ENCODE assay signal across 24 mouse cellular contexts in the genomic region with DNA sequence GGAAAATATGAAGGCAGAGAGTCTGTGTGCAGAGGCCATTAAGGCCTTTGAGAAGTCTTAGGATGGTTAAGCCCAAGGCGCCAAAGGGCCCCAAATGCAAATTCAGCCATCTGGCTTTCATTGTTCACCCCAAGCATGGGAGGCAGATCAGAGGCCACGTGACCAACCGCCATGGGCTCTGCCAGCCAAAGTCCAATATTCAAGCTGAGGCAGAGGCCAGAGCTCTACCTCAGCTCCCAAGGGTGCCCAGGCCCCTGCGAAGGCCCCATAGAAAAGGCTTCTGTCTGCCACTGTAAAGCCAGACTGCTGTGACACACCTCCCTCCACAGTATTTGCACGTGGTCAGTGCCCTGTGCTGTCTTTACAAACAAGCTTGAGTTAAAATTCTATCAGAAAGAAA.
"Had no signal": no experiment of that assay in that cellular context is flagged by ENCODE, and none has a peak within 500 bp of the region (broad histone marks: within the 10 kb centered on the region; RNA-seq: fewer than 3 reads in every experiment).

No protein-coding gene starts in this region.

- H3K27me3 ChIP-seq: heart, embryonic 13.5 days; heart, embryonic 15.5 days; hindbrain, embryonic 12.5 days; intestine, embryonic 15.5 days; limb, embryonic 12.5 days; liver, embryonic 13.5 days; liver, embryonic 15.5 days had no signal

- H3K9ac ChIP-seq: forebrain, postnatal 0 days; heart, embryonic 13.5 days; heart, embryonic 15.5 days; hindbrain, embryonic 12.5 days; hindbrain, embryonic 14.5 days; intestine, embryonic 15.5 days; limb, embryonic 12.5 days; liver, embryonic 13.5 days; liver, embryonic 15.5 days had no signal

- H3K27ac ChIP-seq: heart, embryonic 10.5 days; heart, embryonic 13.5 days; heart, embryonic 15.5 days; hindbrain, embryonic 12.5 days; hindbrain, embryonic 14.5 days; intestine, embryonic 15.5 days; layer of hippocampus, adult 2 months; left cerebral cortex, adult 2 months; limb, embryonic 10.5 days; limb, embryonic 12.5 days; liver, embryonic 13.5 days; liver, embryonic 15.5 days had no signal

- H3K9me3 ChIP-seq: heart, embryonic 10.5 days; heart, embryonic 13.5 days; heart, embryonic 15.5 days; hindbrain, embryonic 12.5 days; intestine, embryonic 15.5 days; limb, embryonic 10.5 days; limb, embryonic 12.5 days; liver, embryonic 13.5 days; liver, embryonic 15.5 days had no signal

- H3K4me2 ChIP-seq: heart, embryonic 13.5 days; heart, embryonic 15.5 days; hindbrain, embryonic 12.5 days; hindbrain, embryonic 14.5 days; intestine, embryonic 15.5 days; limb, embryonic 12.5 days; liver, embryonic 11.5 days; liver, embryonic 13.5 days; liver, embryonic 15.5 days had no signal

- DNase-seq: forebrain, postnatal 0 days; gastrocnemius, postnatal 14 days; gastrocnemius, postnatal 36 days; heart, adult 18-20 months; heart, postnatal 14 days; heart, postnatal 36 days; kidney, postnatal 4 days; liver; liver, embryonic 13.5 days had no signal

- H3K36me3 ChIP-seq: heart, embryonic 10.5 days; heart, embryonic 13.5 days; heart, embryonic 15.5 days; hindbrain, embryonic 12.5 days; intestine, embryonic 15.5 days; limb, embryonic 10.5 days; limb, embryonic 12.5 days; liver, embryonic 13.5 days; liver, embryonic 15.5 days had no signal

- H3K4me3 ChIP-seq: heart, embryonic 10.5 days; heart, embryonic 13.5 days; heart, embryonic 15.5 days; hindbrain, embryonic 12.5 days; intestine, embryonic 15.5 days; layer of hippocampus, adult 2 months; left cerebral cortex, adult 2 months; limb, embryonic 10.5 days; limb, embryonic 12.5 days; liver, embryonic 13.5 days; liver, embryonic 15.5 days had no signal

- ATAC-seq: forebrain, postnatal 0 days; hindbrain, embryonic 16.5 days; inflammation-experienced regulatory T-cells, adult 6 months; intestine, embryonic 15.5 days; intestine, postnatal 0 days had no signal
